Mouse (Mus musculus) adrenal gland, postnatal 0 days (tissue): ENCODE data around the gene Pcgf2. TPM values are rescaled to one million over a fixed set of nuclear protein-coding genes. Genes with fewer than 3 reads are reported as not detected.

Experiments
- microRNA-seq: library from miRNA; unstranded; fragments of <30 nt; microRNA quantifications from one replicate; pipeline ENCODE4, GENCODE M21; 2016; ENCODE audit warnings: borderline replicate concordance; ENCODE audit not compliant: insufficient number of aligned reads
- polyA plus RNA-seq: library from polyadenylated mRNA; unstranded; fragments of >200 nt; fragmentation: Nextera tagmentation; extraction: Ambion mirVana; gene quantifications from 2 replicates; pipeline ENCODE4 v1.2.1, GENCODE M21; 2015

The Pcgf2 gene
- polyA plus RNA-seq: 6.3 and 8.3 TPM in 2 replicates

GRCm38 (mm10) chr11:97700003-97700745 is at the start of gene Pcgf2:
TSS of gene Pcgf2 (minus strand) at chr11:97700497.

GRCm38 (mm10) chr11:97744063-97744717 is 43.9 kb upstream of the Pcgf2 start, which contains the start of gene Pip4k2b:
TSS of gene Pip4k2b (minus strand) at chr11:97744704.

GRCm38 (mm10) chr11:97703039-97703826 is 2.9 kb upstream of the Pcgf2 start, which contains the start of gene Psmb3:
TSS of gene Psmb3 (plus strand) at chr11:97703399.

GRCm38 (mm10) chr11:97685613-97686321 is 14.5 kb downstream of the Pcgf2 start, which contains the start of gene Cisd3:
TSS of gene Cisd3 (plus strand) at chr11:97685826.

GRCm38 (mm10) chr11:97662893-97663527 is 37.3 kb downstream of the Pcgf2 start, which contains the start of gene Mllt6:
TSS of gene Mllt6 (plus strand) at chr11:97663414.

Small RNA genes lying within 50 kb of the gene (microRNA-seq; reads per million reads assigned to microRNA genes)
- gene Gm24158 (not detected), gene Mir6927 (not detected), gene Mir8102 (not detected)

Other genes starting within 250 kb of the Pcgf2 start
- gene 4933428G20Rik, start 200.2 kb downstream of the Pcgf2 start, polyA plus RNA-seq: 0.44 and 0.60 TPM in 2 replicates
- 1.8 and 2.3 TPM in 2 replicates for gene Srcin1, start 124.3 kb downstream of the Pcgf2 start, polyA plus RNA-seq
- 1.1 and 2.2 TPM in 2 replicates for gene Epop, start 70.8 kb downstream of the Pcgf2 start, polyA plus RNA-seq
- 1.3 TPM in 2 replicates for gene Mllt6, start 37.1 kb downstream of the Pcgf2 start, polyA plus RNA-seq
- 53.6 and 65.4 TPM in 2 replicates for gene Cisd3, start 14.7 kb downstream of the Pcgf2 start, polyA plus RNA-seq
- 662 and 856 TPM in 2 replicates for gene Psmb3, start 2.9 kb upstream of the Pcgf2 start, polyA plus RNA-seq
- 1.0 and 1.2 TPM in 2 replicates for gene Pip4k2b, start 44.2 kb upstream of the Pcgf2 start, polyA plus RNA-seq
- gene Cwc25, start 66.1 kb upstream of the Pcgf2 start, polyA plus RNA-seq: 11.5 and 17.0 TPM in 2 replicates
- gene 1700001P01Rik, start 75.4 kb upstream of the Pcgf2 start, polyA plus RNA-seq: not detected in 2 replicates
- gene Rpl23, start 81.9 kb upstream of the Pcgf2 start, polyA plus RNA-seq: 693 and 816 TPM in 2 replicates
- gene Lasp1, start 98.5 kb upstream of the Pcgf2 start, polyA plus RNA-seq: 59.8 and 83.6 TPM in 2 replicates
- 6.8 and 7.8 TPM in 2 replicates for gene B230217C12Rik, start 140.3 kb upstream of the Pcgf2 start, polyA plus RNA-seq
- gene Fbxo47, start 183.7 kb upstream of the Pcgf2 start, polyA plus RNA-seq: 0.27 and 1.0 TPM in 2 replicates